ENCODE assay signal across 20 mouse cellular contexts in the genomic region with DNA sequence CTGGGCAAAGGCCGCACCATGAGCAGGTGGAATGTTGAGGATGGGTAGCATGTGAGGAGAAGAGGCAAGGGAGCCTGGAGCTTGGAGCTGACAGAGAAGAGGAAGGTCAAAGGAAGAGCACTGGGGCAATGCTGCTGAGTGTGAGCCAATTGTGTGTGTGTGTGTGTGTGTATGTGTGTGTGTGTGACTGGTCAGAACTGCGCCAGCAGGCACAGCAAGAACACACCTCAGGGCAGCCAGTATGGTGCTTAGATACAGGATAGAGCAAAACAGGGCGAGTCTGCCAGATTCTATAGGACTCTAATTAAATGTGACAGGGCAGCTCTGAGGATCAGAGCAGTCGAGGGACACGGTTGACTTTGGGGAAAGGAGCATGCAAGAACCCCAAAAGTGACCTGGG. TPM values are rescaled to one million over a fixed set of nuclear protein-coding genes. Genes with fewer than 3 reads are reported as not detected.
A peak's percentile ranks its signal among the peaks of the same experiment; 100 is the strongest.
DNase-seq lines count a peak whose midpoint lies in the region; ATAC-seq and TF ChIP-seq lines count a peak whose summit lies in the region.
"Had no signal": no experiment of that assay in that cellular context is flagged by ENCODE, and none has a peak within 500 bp of the region (broad histone marks: within the 10 kb centered on the region; RNA-seq: fewer than 3 reads in every experiment).

No protein-coding gene starts in this region.

- intact Hi-C loops in heart, postnatal 25 days (cut with DNase I): no loop called here

- no peak overlapping the region for H3ac ChIP-seq in myocyte (ENCODE audit: control insufficient read depth, insufficient read length)

- no peak overlapping the region for H3K4me3 ChIP-seq in heart, embryonic 16.5 days (ENCODE audit: low read length)
- H3K4me3 ChIP-seq in midbrain, embryonic 13.5 days (replicated peaks): no peak overlapping the region
- H3K4me3 ChIP-seq in midbrain, embryonic 10.5 days: no peak overlapping the region
- H3K4me3 ChIP-seq in myocyte: no peak overlapping the region
- H3K4me3 ChIP-seq: forebrain, embryonic 12.5 days; liver, embryonic 12.5 days had no signal

- peaks cover 56% of the 10 kb centered on the region for H3K4me1 ChIP-seq in heart, embryonic 16.5 days (ENCODE audit: control insufficient read depth, insufficient read depth, low read length)
- H3K4me1 ChIP-seq in midbrain, embryonic 13.5 days (replicated peaks): peaks cover 42% of the 10 kb centered on the region
- peaks cover 30% of the 10 kb centered on the region for H3K4me1 ChIP-seq in midbrain, embryonic 10.5 days

- peak overlapping the region; percentile 24; the same call in 1 of the 2 replicates for H3K9ac ChIP-seq in heart, embryonic 16.5 days (ENCODE audit: low read length)
- H3K9ac ChIP-seq in midbrain, embryonic 13.5 days (replicated peaks): 0 out of 2 replicates have a peak overlapping the region, but pooled peaks have one; percentile 23
- H3K9ac ChIP-seq: embryonic facial prominence, embryonic 15.5 days; forebrain, embryonic 12.5 days; lung, embryonic 14.5 days; stomach, embryonic 15.5 days had no signal

- peaks cover 67% of the 10 kb centered on the region for H3K79me2 ChIP-seq in myocyte (ENCODE audit: control insufficient read depth, insufficient read depth)

- ATAC-seq in heart, embryonic 16.5 days (replicated peaks; ENCODE audit: extremely low read depth, insufficient read depth, low FRiP score): no peak
- no peak for ATAC-seq in midbrain, embryonic 13.5 days
- ATAC-seq: hindbrain, postnatal 0 days; liver, embryonic 12.5 days had no signal

- peak overlapping the region; percentile 91 for H3K4me2 ChIP-seq in heart, embryonic 16.5 days (ENCODE audit: low read depth, low read length)
- no peak overlapping the region for H3K4me2 ChIP-seq in midbrain, embryonic 13.5 days (replicated peaks)
- peak overlapping the region; percentile 83 for H3K4me2 ChIP-seq in myocyte (ENCODE audit: low read depth)
- H3K4me2 ChIP-seq: forebrain, embryonic 12.5 days; stomach, embryonic 15.5 days had no signal

- no peaks in the 10 kb centered on the region for H3K27me3 ChIP-seq in heart, embryonic 16.5 days (ENCODE audit: control insufficient read depth, insufficient read depth, low read length)
- H3K27me3 ChIP-seq in midbrain, embryonic 13.5 days: no peaks in the 10 kb centered on the region
- H3K27me3 ChIP-seq in midbrain, embryonic 10.5 days (ENCODE audit: low read depth, poor library complexity, severe bottlenecking): no peaks in the 10 kb centered on the region
- H3K27me3 ChIP-seq in myocyte (ENCODE audit: control insufficient read depth, insufficient read depth, insufficient read length): no peaks in the 10 kb centered on the region
- H3K27me3 ChIP-seq: embryonic facial prominence, embryonic 15.5 days; forebrain, embryonic 12.5 days; liver, embryonic 12.5 days; stomach, embryonic 15.5 days had no signal

- peaks cover 34% of the 10 kb centered on the region for H3K36me3 ChIP-seq in heart, embryonic 16.5 days (ENCODE audit: control insufficient read depth, insufficient read depth)
- peaks cover 57% of the 10 kb centered on the region for H3K36me3 ChIP-seq in midbrain, embryonic 13.5 days
- H3K36me3 ChIP-seq in midbrain, embryonic 10.5 days: peaks cover 60% of the 10 kb centered on the region
- H3K36me3 ChIP-seq in myocyte (ENCODE audit: control insufficient read depth, insufficient read depth): peaks cover 19% of the 10 kb centered on the region

- TF ChIP-seq POLR2A in myocyte (IDR thresholded peaks at IDR 0.05; ENCODE audit: insufficient read length, low read depth): no peak

- peak overlapping the region; percentile 46 for H3K27ac ChIP-seq in heart, embryonic 16.5 days (ENCODE audit: low read length)
- no peak overlapping the region for H3K27ac ChIP-seq in midbrain, embryonic 13.5 days
- H3K27ac ChIP-seq in midbrain, embryonic 10.5 days (replicated peaks): no peak overlapping the region
- H3K27ac ChIP-seq: forebrain, embryonic 12.5 days; hindbrain, postnatal 0 days; liver, embryonic 12.5 days; stomach, embryonic 15.5 days had no signal

- DNase-seq in cerebellum, postnatal 25 days: peak; percentile 42 to 56
- DNase-seq in cerebellum, postnatal 4 days (ENCODE audit: low spot score in 2 of 2): no peak
- no peak for DNase-seq in heart, postnatal 25 days (ENCODE audit: low spot score)
- DNase-seq in midbrain, embryonic 10.5 days (ENCODE audit: low spot score): no peak
- DNase-seq in embryo, embryonic 9.5 days (ENCODE audit: extremely low spot score): no peak
- DNase-seq: adrenal gland, adult 8-10 months; kidney, adult 2 months; kidney, postnatal 25 days; layer of hippocampus, adult 9-11 months; lung, embryonic 14.5 days; lung, postnatal 4 days; midbrain, embryonic 14.5 days had no signal

- 67% methylated on average over 5 of the region's 5 CpGs for WGBS in heart, embryonic 16.5 days
- 90% methylated on average over 5 of the region's 5 CpGs for WGBS in midbrain, embryonic 13.5 days
- WGBS in midbrain, embryonic 10.5 days: 87% methylated on average over 5 of the region's 5 CpGs

- no peaks in the 10 kb centered on the region for H3K9me3 ChIP-seq in heart, embryonic 16.5 days (replicated peaks; ENCODE audit: control insufficient read depth, low read length)
- H3K9me3 ChIP-seq in midbrain, embryonic 13.5 days: no peaks in the 10 kb centered on the region
- H3K9me3 ChIP-seq in midbrain, embryonic 10.5 days (replicated peaks): no peaks in the 10 kb centered on the region
- H3K9me3 ChIP-seq: embryonic facial prominence, embryonic 15.5 days; forebrain, embryonic 12.5 days; liver, embryonic 12.5 days; stomach, embryonic 15.5 days had no signal

TF ChIP-seq in myocyte, 11 proteins besides CTCF, POLR2A, EP300 and RAD21:
- TF ChIP-seq USF1 (IDR thresholded peaks at IDR 0.05; ENCODE audit: low read depth) (no peak), E2F4 (IDR thresholded peaks at IDR 0.05; ENCODE audit: insufficient read depth) (no peak)

RNA-seq across cellular contexts. Expression of a gene that starts 4.2 kb away (rescaled TPM):
- 241 and 256 TPM in 2 replicates for polyA plus RNA-seq in heart, embryonic 16.5 days (2015; fragmentation: Nextera tagmentation; extraction: Ambion mirVana)
- 100 to 1,000 TPM; 129 to 137 TPM for total RNA-seq in heart, postnatal 25 days (2021)
- 143 and 150 TPM in 2 replicates for polyA plus RNA-seq in midbrain, embryonic 13.5 days (2015; fragmentation: Nextera tagmentation; extraction: Ambion mirVana)
- polyA plus RNA-seq in midbrain, embryonic 10.5 days (2016; fragmentation: Nextera tagmentation; extraction: Ambion mirVana): 160 and 161 TPM in 2 replicates
- 130 TPM for polyA plus RNA-seq in myocyte (2012; fragmentation: generic; extraction: Trizol)

RNA-seq across cellular contexts. Expression of a gene that starts 55.9 kb away (rescaled TPM):
- 0.62 and 0.64 TPM in 2 replicates for polyA plus RNA-seq in heart, embryonic 16.5 days (2015; fragmentation: Nextera tagmentation; extraction: Ambion mirVana)
- 1 to 10 TPM; 1.1 to 1.6 TPM for total RNA-seq in heart, postnatal 25 days (2021)
- 0.11 and 0.43 TPM in 2 replicates for polyA plus RNA-seq in midbrain, embryonic 13.5 days (2015; fragmentation: Nextera tagmentation; extraction: Ambion mirVana)
- 0.15 and 0.41 TPM in 2 replicates for polyA plus RNA-seq in midbrain, embryonic 10.5 days (2016; fragmentation: Nextera tagmentation; extraction: Ambion mirVana)
- 1.1 TPM for polyA plus RNA-seq in myocyte (2012; fragmentation: generic; extraction: Trizol)

Comparison
In these comparisons a context has a peak if more than half of its experiments do, and no peak if none do; other contexts are left out.
1. DNase-seq: peak in cerebellum, postnatal 25 days (2 of 2); none in cerebellum, postnatal 4 days (0 of 2), heart, postnatal 25 days (single experiment), midbrain, embryonic 10.5 days (single experiment) and embryo, embryonic 9.5 days (single experiment).